Mouse (Mus musculus): Measurements from ENCODE around the gene Grk1. TPM values are rescaled to one million over a fixed set of nuclear protein-coding genes. Genes with fewer than 3 reads are reported as not detected.

Grk1 gene
- total RNA-seq, 4 experiments from 2014 or later = 0.09 TPM; not detected in 3

DNA sequence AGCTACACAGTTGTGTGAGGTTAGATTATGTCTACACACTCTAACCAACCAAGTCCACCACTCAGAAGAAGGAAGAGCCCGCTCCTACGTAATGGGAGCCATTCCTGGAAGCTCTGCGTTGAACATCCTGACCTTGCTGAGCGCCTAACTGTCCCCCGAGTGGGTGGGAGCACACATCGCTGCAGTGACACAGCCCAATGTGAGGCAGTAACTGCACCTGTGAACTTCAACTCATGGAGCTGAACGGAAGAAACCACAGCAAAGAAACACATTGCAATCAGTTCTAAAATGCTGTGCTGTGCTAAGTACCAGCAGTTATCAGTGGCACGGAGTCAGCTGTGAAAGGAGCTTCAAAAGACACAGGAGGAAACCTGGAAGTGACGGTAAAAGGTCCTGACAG is 23.3 kb downstream of the Grk1 start:
- DNase-seq (ENCODE audit: low spot score in 2 of 2) = no peak

DNA sequence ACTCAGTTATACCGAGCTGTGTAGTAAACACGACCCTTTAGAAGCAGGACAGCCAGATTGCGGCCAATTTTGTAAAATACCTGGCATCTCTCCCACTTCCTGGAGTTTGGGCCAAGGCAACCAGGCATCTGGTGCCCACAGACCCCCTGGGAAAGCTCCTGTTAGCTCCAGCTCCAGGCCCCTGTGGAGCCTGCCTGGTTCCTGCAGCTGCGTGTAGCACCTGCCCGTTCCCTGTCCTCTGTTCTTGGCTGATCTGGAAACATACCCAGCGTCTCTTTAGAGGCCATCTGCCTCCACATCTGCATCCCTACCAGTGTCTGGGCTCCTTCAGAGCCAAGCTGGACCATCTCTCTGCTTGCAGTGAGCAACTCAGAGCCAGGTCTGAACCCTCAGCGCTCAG is 25.5 kb downstream of the Grk1 start:
- DNase-seq (ENCODE audit: low spot score in 2 of 2) = no peak

DNA sequence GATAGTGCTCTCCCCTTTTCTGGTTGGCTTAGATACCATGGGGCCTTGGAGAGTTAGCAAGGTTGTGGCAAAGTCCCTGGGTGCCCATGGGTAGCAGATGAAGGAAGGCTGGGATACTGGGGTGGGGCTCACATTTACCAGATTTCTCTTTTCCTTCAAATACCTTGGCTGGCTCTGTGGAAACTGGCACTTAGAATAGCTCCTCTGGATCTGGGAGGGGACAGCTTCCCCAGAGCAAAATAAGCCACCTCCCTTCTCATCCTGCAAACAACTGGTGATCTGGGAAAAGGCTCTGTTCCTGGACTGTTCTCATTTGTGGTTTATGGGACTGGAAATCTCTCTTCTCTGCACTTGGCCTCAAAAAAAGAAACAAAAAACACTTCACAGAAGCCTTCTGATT is 26.0 kb downstream of the Grk1 start:
- no peak for DNase-seq (ENCODE audit: low spot score in 2 of 2)

DNA sequence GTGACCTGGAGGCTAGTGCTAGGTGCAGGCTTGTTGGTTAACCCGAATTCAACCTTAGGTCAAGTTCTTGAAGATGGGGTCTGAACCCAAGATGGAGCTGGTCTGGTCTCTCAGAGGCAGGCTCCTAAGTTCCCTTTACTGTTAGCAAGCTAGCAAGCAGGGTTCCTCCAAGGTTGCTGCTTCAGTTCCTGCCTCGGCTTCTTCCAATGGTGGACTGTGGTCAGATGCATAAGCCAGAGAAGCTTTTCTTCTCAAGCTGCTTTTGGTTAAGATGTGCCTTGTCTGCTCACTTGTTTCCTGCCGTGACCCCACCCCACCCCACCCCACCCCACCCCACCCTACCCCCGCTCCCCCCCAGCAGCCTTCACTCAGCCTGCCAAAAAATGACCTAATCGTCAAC is 28.2 kb downstream of the Grk1 start:
- DNase-seq (ENCODE audit: low spot score in 2 of 2) = no peak

DNA sequence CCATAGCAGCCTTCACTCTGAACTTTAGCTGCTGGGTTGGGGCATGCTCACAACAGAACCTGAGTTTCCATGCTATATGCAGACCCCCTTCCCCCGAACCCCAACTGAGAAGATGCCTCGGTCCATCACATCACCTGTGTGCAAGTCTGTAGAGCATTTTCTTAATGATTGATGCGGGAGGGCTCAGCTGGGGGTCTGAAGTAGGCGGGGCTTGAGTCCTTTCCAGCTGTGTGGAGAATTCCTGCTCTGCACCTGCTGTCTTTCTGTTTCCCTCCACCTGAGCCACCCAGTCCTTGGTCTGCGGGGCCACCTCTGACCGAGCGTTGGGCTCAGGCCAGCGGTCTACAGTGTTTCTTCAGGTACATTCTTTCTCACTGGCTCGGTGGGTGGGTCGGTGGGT is 30.0 kb downstream of the Grk1 start, which contains the start of gene Tmem255b:
TSS of gene Tmem255b (plus strand) at position 301 of the 400 bp plus-strand sequence.
- DNase-seq (ENCODE audit: low spot score in 2 of 2) = no peak

DNA sequence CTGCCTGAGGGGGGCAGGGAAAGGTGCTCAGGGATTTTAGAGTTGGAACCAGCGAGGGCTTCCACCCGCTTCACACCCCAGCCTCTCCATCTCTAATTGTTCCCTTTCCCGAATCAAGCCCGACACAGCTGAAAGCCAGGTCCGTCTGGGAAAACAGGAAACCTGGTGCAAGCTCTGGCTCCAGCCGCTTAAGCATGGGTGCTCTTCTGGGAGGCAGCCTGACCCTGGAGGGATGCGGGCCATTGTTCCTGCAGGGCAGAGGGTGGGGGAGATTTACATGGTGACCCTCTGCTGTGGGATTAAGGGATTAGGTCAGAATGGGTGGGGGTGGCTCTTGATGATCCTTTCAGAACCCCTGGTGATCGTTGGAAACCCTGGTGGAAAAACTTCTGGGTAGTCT is 31.2 kb downstream of the Grk1 start:
- no peak for DNase-seq (ENCODE audit: low spot score in 2 of 2)

DNA sequence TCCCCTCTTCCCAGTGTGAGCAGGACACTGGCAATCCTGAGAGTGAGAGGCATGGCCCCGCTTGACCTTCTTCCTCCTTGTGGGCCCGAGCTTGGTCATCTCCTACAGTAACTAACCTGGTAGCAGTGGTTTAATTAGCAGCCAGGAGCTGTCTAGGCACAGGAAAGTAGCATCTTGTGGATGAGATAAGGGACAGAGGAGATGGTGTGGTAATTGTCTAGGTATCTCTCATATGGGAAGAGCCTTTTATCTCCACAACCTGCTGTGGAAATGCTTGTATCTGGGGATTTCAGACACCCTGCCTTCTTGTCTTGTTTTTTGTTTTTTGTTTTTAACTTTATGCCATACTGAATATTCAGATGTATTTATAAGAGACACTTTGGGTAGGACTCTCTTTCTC is 32.6 kb downstream of the Grk1 start:
- no peak for DNase-seq (ENCODE audit: low spot score in 2 of 2)

DNA sequence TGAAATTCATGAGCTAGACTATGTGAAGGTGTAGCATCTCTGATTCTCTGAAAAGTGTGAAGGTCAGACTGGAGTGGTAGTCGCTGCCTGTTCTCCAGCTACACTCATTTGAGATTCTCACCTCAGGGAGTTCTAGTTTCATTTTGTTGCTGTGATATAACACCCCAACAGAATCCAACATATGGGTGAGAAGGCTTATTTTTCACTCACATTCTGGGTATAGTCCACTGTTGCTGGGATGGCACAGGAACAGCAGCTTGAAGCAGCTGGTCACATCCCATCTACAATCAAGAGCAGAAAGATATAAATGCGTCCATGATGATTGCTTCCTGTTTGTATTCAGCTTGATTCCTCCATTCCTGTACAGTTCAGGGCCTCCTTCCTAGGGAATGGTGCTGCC is 37.3 kb downstream of the Grk1 start:
- DNase-seq (ENCODE audit: low spot score in 2 of 2) = no peak

DNA sequence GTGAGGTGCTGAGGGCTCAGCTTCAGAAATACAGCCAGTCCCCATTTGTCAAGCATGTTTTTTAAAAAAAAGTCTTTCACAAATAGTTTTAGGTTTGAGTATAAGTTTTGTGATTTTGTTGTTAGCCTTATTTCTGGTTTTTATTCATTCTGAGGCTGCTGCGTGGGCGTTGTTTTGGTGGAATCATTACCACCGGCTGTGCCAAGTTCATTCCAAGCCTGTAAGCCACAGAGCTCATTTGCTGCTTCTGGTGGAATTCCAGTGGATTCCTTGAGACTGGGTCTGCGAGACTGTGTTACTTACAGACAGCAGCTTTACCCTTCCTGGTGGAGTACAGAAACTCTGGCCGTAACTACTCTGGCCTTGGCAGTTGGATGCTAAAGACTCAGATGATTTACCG is 41.6 kb downstream of the Grk1 start:
- DNase-seq (ENCODE audit: low spot score in 2 of 2) = no peak

DNA sequence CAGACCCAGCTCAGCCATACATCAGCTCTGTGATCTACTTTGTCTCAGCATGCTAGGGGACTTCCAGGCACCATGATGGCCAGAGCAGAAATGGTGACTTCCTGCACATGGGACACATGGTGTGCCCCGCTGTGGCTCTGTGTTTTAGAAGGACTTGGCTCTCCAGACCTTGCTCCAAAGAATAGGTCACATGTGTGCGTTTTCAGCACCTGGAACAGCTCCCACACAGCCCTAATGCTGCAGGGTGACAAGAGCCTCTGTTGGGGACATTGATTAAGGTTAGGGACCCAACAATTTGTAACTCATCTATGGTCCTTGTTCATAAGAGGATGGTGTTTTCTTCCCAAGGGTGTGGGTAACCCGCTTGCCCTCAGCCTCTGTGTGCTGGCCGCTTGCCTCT is 43.3 kb downstream of the Grk1 start:
- no peak for DNase-seq (ENCODE audit: low spot score in 2 of 2)

DNA sequence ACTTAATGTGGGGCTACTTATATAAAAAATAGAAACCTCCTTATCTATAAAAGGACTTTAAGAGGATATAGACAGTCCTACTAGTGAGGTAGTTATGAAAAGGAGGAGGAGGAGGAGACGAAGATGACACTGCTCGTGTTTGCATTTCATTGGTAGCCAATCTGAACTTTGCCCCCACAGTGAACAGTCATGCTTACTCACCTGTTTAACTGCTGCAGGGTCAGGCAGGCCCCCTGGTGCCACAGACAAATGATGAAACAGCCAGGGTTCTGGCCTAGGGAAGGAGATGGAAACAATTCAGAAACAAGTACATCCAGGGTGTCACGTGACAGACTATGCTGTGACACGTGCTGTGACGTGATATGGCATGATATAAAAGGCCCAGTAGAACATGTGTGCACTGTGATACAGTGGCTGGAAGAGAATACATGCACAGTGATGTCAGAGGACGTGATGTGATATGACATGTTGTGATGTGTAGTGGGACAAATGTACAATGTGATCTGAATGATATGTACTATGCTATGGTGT is 46.9 kb downstream of the Grk1 start:
- DNase-seq (ENCODE audit: low spot score in 2 of 2) = no peak

DNA sequence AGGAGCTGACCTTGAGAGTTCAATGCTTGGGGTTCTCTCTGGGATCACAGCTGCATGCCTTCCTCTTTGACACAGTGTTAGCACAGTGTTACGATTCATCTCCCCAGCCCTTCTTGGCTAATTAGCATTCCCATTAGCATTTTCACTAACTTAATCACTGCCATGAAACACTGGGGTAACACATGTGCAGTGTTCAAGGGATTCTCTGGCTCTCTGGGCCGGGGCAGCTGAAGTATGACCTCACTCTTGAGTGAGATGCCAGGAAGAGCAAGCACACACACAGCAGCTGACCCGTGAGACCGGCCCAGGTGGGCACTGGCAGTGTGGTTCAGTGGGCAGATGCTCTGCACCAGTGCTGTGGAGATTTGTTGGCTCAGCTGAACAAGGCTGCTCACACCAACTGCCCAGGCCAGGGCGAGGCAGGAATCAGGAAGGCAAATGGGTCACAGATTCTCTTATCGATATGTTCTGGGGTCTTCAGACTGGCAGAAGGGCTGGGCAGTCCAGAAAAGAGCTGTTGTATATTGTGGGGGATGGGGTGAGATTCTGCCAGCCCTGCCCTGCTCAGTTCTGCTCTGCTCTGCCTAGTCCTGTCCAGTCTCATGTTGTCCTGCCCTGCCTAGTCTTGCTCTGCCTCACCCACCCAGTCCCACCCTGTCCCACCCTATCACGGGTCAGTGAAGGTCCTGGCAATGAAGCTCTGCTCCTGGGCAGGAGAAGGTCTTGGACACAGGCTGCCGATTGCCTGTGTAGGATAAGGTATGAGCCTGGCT is 49.6 kb downstream of the Grk1 start:
- peak in 1 of 2 experiments; percentile 53 for DNase-seq (ENCODE audit: low spot score in 2 of 2)

DNA sequence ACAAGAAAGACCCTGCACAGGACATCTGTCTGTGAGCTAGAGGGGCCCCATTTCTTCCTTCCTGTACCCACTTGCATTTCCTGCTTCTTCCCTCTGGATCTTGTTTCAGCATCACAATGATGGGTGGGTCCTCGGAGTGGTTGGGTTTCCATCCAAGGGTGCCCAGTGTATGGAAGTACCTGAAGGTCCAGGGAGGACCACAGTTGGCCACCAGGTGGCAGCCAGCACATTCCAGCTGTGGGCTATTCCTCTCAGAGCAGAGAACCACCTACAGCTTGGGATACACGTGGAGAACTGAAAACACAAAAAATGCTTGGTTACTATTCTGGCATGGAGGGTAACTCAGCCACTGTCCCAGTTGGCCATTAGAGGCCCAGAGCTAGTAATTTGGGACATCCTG is 50.4 kb downstream of the Grk1 start:
- DNase-seq (ENCODE audit: low spot score in 2 of 2) = peak in 1 of 2 experiments; percentile 35

DNA sequence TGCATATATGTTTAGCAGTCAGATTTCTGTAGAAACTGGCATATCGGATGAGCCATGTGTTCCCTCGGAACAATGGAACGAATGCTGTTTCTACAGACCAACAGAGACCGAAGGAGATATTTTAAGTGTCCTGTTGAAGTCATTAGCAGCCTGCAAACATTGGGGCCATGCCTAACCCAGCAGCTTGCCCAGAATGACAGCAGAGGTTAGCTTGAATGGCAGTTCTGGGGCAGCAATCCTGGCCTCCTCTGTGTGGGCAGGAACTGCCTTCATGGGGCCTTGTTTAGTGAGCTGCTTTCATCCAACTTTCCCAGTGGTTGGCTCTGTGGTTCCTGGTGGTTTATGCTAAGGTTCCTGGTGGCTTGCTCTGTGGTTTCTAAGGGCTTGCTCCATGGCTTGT is 54.5 kb downstream of the Grk1 start:
- no peak for DNase-seq (ENCODE audit: low spot score in 2 of 2)

DNA sequence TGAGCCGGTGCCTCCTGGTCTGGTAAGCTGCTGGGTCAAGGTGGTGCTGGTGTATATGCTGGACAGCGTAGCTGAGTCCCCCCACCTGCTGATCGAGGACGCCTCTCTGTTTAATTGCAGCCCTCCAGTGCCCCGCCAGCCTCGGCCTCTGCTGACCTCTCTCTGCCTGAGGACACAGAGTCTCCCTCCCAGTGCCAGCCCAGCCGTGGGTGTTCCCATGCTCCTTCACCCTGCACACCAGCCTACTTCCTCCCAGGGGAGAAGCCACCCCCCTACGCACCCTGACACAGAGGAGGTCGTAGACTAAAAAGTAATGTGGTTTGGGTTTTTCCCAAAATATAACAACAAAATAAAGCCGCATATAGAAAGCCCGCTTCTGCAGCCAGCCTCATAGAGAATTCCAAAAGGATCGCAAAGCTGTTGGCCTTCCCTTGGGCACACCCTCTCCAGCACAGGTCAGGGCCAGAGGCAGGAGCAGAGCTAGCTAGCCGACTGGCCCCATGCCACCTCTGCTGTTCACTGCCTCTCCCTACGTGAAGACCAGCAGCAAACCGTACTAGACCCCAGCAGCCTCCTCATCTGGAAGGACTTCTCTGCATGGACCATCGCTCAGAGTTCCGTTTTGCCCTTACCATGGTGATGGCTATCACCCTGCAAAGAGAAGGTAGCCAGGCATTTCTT is 56.3 kb downstream of the Grk1 start:
- no peak for DNase-seq (ENCODE audit: low spot score in 2 of 2)

DNA sequence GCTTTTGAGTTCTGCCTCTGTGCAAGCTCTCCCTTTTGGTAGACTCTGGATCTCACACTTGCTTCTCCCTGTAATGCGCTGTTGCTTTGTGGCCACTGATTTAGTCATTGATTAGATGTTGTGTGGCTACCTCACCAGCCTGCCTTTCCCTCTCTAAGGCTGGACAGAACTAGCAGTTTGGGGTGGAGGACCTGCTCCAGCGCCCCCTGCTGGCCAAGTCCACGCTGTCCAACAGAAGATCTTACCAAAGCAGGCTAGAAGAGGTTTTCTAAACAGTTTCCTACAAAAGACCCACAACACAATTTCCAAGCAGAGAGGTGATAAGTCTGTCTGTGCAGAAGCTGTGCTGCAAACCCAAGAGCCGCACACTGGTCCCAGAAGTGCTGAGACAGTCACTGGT is 57.0 kb downstream of the Grk1 start:
- DNase-seq (ENCODE audit: low spot score in 2 of 2) = peak in 1 of 2 experiments; percentile 79

DNA sequence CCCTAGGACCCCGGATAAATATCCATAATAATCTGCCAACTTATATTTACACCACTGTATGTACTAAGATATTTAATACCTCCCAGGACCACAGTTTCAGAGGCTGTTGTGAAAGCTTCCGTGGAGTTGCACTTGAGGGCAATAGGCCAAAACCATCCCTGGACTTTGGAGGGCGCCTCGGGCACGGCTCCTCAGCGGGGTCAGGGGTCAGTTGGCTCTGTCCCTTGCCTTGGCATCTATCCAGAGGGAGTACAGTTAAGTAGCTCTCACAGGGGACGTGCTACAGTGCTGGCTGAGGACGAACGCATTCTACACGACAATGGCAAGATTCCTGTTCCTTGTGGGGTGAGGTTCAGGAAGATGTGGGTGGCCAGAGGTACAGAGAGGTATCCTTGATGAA is 57.5 kb downstream of the Grk1 start:
- no peak for DNase-seq (ENCODE audit: low spot score in 2 of 2)

DNA sequence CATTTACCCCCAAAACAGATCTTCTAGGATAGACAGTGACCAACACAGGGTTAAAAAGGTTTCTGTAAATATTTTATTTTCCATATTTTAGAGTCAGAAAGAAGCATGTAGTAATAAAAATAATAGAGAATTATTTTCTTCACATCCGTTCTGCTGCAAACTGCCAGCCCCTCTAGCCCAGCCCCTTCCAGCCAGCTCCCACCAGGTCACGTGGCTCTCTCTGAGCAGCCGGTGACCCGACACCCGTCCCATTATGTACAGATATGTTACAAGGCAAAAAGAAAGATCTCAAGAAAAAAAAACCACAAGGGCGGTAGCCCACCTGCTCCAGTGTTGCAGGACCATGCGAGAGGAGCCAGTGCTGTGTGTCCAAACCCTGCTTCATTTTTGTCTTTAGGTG is 60.4 kb downstream of the Grk1 start:
- DNase-seq (ENCODE audit: low spot score in 2 of 2) = no peak

DNA sequence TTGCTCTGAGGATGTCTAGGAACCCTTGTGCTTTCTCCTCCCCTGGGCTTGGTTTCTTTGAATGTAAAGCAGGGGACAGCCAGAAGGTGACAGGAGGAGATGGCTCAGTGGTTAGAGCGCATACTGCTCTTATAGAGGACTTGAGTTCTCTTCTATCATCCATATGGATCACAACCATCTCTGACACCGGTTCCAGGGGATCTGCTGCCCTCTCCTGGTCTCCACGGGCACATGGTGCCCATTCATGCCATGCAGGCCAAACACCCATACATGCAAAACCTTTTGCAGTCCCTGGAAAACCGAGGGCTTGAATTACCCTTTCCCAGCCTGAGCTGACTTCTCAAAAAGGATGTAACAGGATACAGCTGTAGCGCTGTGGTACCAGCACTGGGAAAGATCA is 62.1 kb downstream of the Grk1 start:
- no peak for DNase-seq (ENCODE audit: low spot score in 2 of 2)

DNA sequence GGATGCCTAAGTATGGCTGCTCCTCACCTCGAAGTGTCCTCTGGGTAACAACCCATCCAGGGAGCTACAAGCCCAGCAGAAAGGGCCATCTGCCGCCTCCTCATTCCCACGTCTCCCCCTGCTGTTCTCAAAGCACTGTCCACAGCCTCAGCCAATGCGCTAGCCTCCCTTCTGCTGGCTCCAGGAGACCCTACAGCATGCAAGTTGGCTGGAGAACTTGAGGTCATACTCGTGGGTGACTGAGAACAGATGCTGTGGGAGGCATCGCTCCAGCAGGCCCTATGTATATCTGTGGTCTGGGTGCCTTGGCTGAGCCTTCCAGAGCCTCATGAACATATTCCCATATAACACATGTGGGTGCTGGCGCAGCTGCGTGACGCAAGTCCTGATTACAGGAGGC is 63.9 kb downstream of the Grk1 start:
- DNase-seq (ENCODE audit: low spot score in 2 of 2) = no peak

DNA sequence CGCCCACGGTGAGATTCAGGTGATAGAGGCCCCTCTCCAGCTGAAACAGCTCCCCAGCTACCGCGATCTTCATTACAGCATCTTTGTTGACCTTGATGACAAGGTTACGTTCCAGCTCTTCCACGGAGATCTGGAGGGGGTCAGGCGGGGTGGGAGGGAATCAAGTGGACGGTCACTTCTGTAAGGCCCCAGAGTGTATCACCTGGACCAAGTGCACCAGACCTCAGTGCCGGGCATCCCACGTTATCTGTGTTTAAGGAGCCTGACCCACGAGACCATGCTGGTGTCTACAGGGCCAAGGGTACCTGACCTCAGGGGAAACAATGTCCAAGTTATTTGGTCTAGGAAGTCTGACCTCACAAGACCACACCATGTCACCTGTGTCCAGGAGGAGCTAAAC is 66.6 kb downstream of the Grk1 start:
- no peak for DNase-seq (ENCODE audit: low spot score in 2 of 2)

Data from left cerebral cortex, adult 8-10 months (tissue).